Mouse (Mus musculus): ENCODE results near the gene Cops6.
A peak's percentile ranks its signal among the peaks of the same experiment; 100 is the strongest.

- TF ChIP-seq CTCF (IDR thresholded peaks at IDR 0.05), result peak; percentile 86
- TF ChIP-seq POLR2A (IDR thresholded peaks at IDR 0.05; ENCODE audit: insufficient read depth, low read depth, low read length), result peak; percentile 89
- peak; percentile 95 for TF ChIP-seq EP300 (IDR thresholded peaks at IDR 0.05; ENCODE audit: insufficient read depth, low read depth, low read length)
These were observed 5.4 kb upstream of the Cops6 start, which contains the start of gene Zfp113 for GRCm38 (mm10) chr5:138155443-138155976.

Measured in heart, adult 2 months (tissue).